ENCODE assay signal across 27 mouse cellular contexts in the genomic region with DNA sequence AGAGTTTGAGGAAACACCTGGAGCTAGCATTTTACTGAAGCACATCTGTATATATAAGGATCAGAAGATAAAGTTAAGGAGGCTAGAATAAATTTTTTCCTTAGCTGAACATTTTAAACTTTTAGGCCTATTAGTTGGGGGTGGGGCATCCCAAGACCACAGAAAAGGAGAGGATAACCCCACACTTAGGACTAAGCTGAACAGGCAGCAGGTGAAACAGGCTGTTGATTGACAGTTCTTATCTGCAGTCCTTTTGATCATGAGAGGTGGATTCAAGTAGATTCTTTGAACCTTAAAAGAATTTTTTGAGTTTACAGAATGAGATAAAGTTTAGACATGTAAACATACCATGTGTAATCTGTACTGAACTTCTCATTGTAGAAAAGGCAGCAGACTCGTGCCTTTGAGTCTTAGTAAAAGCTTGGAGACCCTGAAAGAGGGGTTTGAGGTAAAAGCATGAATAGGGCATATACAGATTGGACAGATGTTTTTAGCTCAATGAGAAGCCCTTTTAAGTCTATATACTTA. TPM values are rescaled to one million over a fixed set of nuclear protein-coding genes. Genes with fewer than 3 reads are reported as not detected.
A peak's percentile ranks its signal among the peaks of the same experiment; 100 is the strongest.
DNase-seq lines count a peak whose midpoint lies in the region; ATAC-seq and TF ChIP-seq lines count a peak whose summit lies in the region.
"Had no signal": no experiment of that assay in that cellular context is flagged by ENCODE, and none has a peak within 500 bp of the region (broad histone marks: within the 10 kb centered on the region; RNA-seq: fewer than 3 reads in every experiment).

No protein-coding gene starts in this region.

- H3K4me1 ChIP-seq in hindbrain, embryonic 14.5 days (replicated peaks; ENCODE audit: control insufficient read depth, insufficient read depth, low read length): no peaks in the 10 kb centered on the region
- no peaks in the 10 kb centered on the region for H3K4me1 ChIP-seq in hindbrain, embryonic 11.5 days (replicated peaks; ENCODE audit: control insufficient read depth, insufficient read depth, low read length)
- H3K4me1 ChIP-seq in lung, embryonic 16.5 days (replicated peaks; ENCODE audit: control insufficient read depth, insufficient read depth, low read length): no peaks in the 10 kb centered on the region
- no peaks in the 10 kb centered on the region for H3K4me1 ChIP-seq in lung, adult 2 months (ENCODE audit: control insufficient read depth, insufficient read depth, low read length)
- H3K4me1 ChIP-seq: forebrain, embryonic 13.5 days had no signal

- H3K4me2 ChIP-seq in hindbrain, embryonic 14.5 days (replicated peaks): no peak overlapping the region
- H3K4me2 ChIP-seq in hindbrain, embryonic 11.5 days (replicated peaks; ENCODE audit: low read depth, low read length): no peak overlapping the region
- H3K4me2 ChIP-seq in lung, embryonic 16.5 days (ENCODE audit: low read depth, low read length): no peak overlapping the region
- H3K4me2 ChIP-seq: forebrain, embryonic 13.5 days; heart, embryonic 11.5 days; hindbrain, embryonic 13.5 days had no signal

- no peak overlapping the region for H3K4me3 ChIP-seq in hindbrain, embryonic 14.5 days (replicated peaks; ENCODE audit: low read length)
- H3K4me3 ChIP-seq in hindbrain, embryonic 11.5 days (ENCODE audit: low read depth, low read length): no peak overlapping the region
- H3K4me3 ChIP-seq in lung, embryonic 16.5 days (ENCODE audit: low read length): no peak overlapping the region
- no peak overlapping the region for H3K4me3 ChIP-seq in lung, adult 2 months (replicated peaks; ENCODE audit: extremely low read depth, low read depth, low read length)
- H3K4me3 ChIP-seq: forebrain, embryonic 10.5 days; forebrain, embryonic 13.5 days; hindbrain, embryonic 13.5 days had no signal

- no peak for TF ChIP-seq POLR2A in lung, adult 2 months (IDR thresholded peaks at IDR 0.05; ENCODE audit: borderline replicate concordance, extremely low read depth, low read depth, low read length)

- H3K27ac ChIP-seq in hindbrain, embryonic 14.5 days: no peak overlapping the region
- H3K27ac ChIP-seq in hindbrain, embryonic 11.5 days (ENCODE audit: low read depth, low read length): no peak overlapping the region
- H3K27ac ChIP-seq in lung, embryonic 16.5 days (ENCODE audit: low read length): peak overlapping the region; percentile 66; the same call in 1 of the 2 replicates
- H3K27ac ChIP-seq: forebrain, embryonic 10.5 days; forebrain, embryonic 13.5 days; hindbrain, embryonic 13.5 days; hindbrain, postnatal 0 days had no signal

- H3K9me3 ChIP-seq in hindbrain, embryonic 14.5 days (ENCODE audit: control insufficient read depth, low read length): no peaks in the 10 kb centered on the region
- H3K9me3 ChIP-seq in hindbrain, embryonic 11.5 days (ENCODE audit: control insufficient read depth, low read length): no peaks in the 10 kb centered on the region
- no peaks in the 10 kb centered on the region for H3K9me3 ChIP-seq in lung, embryonic 16.5 days (ENCODE audit: control insufficient read depth, low read length)
- H3K9me3 ChIP-seq: forebrain, embryonic 10.5 days; forebrain, embryonic 13.5 days; G1E; hindbrain, embryonic 13.5 days had no signal

- WGBS in hindbrain, embryonic 14.5 days: 43% methylated on average over 1 of the region's 1 CpGs
- 67% methylated on average over 1 of the region's 1 CpGs for WGBS in hindbrain, embryonic 11.5 days
- whole genome bisulfite sequencing in lung, embryonic 16.5 days: 15% methylated on average over 1 of the region's 1 CpGs
- 22% methylated on average over 1 of the region's 1 CpGs for WGBS in lung, adult 2 months

- no peak overlapping the region for H3K9ac ChIP-seq in hindbrain, embryonic 14.5 days
- H3K9ac ChIP-seq in hindbrain, embryonic 11.5 days (ENCODE audit: low read depth, low read length): no peak overlapping the region
- no peak overlapping the region for H3K9ac ChIP-seq in lung, embryonic 16.5 days (ENCODE audit: low read length)
- H3K9ac ChIP-seq: forebrain, embryonic 13.5 days; hindbrain, embryonic 13.5 days had no signal

- ATAC-seq in hindbrain, embryonic 14.5 days (ENCODE audit: low FRiP score): no peak
- ATAC-seq in hindbrain, embryonic 11.5 days (ENCODE audit: low FRiP score): no peak
- peak; percentile 59 for ATAC-seq in lung, embryonic 16.5 days (ENCODE audit: low read depth)
- ATAC-seq: forebrain, embryonic 13.5 days; forebrain, embryonic 16.5 days; hindbrain, postnatal 0 days; Patski had no signal

- peaks cover 54% of the 10 kb centered on the region for H3K27me3 ChIP-seq in hindbrain, embryonic 14.5 days (ENCODE audit: control insufficient read depth, insufficient read depth, low read length)
- H3K27me3 ChIP-seq in hindbrain, embryonic 11.5 days (ENCODE audit: control insufficient read depth, insufficient read depth, low read length): peaks cover 39% of the 10 kb centered on the region
- peaks cover 22% of the 10 kb centered on the region for H3K27me3 ChIP-seq in lung, embryonic 16.5 days (ENCODE audit: control insufficient read depth, insufficient read depth, low read depth, low read length)
- H3K27me3 ChIP-seq: CH12.LX, Patski had no signal

- H3K36me3 ChIP-seq in hindbrain, embryonic 14.5 days (replicated peaks; ENCODE audit: control insufficient read depth, insufficient read depth): no peaks in the 10 kb centered on the region
- H3K36me3 ChIP-seq in hindbrain, embryonic 11.5 days (ENCODE audit: control insufficient read depth, insufficient read depth, low read length): no peaks in the 10 kb centered on the region
- no peaks in the 10 kb centered on the region for H3K36me3 ChIP-seq in lung, embryonic 16.5 days (ENCODE audit: control insufficient read depth, insufficient read depth, low read length)
- H3K36me3 ChIP-seq: forebrain, embryonic 10.5 days; G1E; hindbrain, embryonic 13.5 days had no signal

- peak; percentile 2 for DNase-seq in hindbrain, embryonic 14.5 days (ENCODE audit: low spot score)
- DNase-seq in hindbrain, embryonic 11.5 days (ENCODE audit: low spot score): no peak
- no peak for DNase-seq in lung, adult 2 months
- peak; percentile 59 for DNase-seq in thymus, postnatal 0 days (ENCODE audit: low spot score)
- DNase-seq in thymus, adult 18-20 months: no peak
- DNase-seq: adrenal gland, postnatal 10 days; adrenal gland, postnatal 36 days; B cell, adult 2 months; cerebellum, adult 18-20 months; cerebellum, adult 9-10 months; cerebellum, postnatal 14 days; gastrocnemius, postnatal 14 days; heart, adult 11 months had no signal

- TF ChIP-seq CTCF in lung, adult 2 months (IDR thresholded peaks at IDR 0.05; ENCODE audit: insufficient read depth, low read length): no peak

RNA-seq across cellular contexts. Expression of a gene that starts 2.0 kb away (rescaled TPM):
- polyA plus RNA-seq in hindbrain, embryonic 14.5 days (2014; fragmentation: Nextera tagmentation; extraction: Ambion mirVana): not detected in 2 replicates
- not detected in 2 replicates for polyA plus RNA-seq in hindbrain, embryonic 11.5 days (2014; fragmentation: Nextera tagmentation; extraction: Ambion mirVana)
- polyA plus RNA-seq in lung, embryonic 16.5 days (2015; fragmentation: Nextera tagmentation; extraction: Ambion mirVana): 24.5 and 27.5 TPM in 2 replicates
- polyA plus RNA-seq in lung, adult 2 months (2012; rRNA removed): 0.62 and 1.2 TPM in 2 replicates
- polyA plus RNA-seq in thymus, postnatal 0 days (2015; fragmentation: Nextera tagmentation; extraction: Ambion mirVana): 13.7 and 15.3 TPM in 2 replicates
- polyA plus RNA-seq: embryonic facial prominence, embryonic 11.5 days; embryonic facial prominence, embryonic 14.5 days; forebrain, embryonic 10.5 days; forebrain, embryonic 13.5 days; forebrain, embryonic 16.5 days; G1E; heart, embryonic 11.5 days; heart, embryonic 14.5 days; heart, postnatal 0 days; hindbrain, embryonic 13.5 days; Patski had no signal

RNA-seq across cellular contexts. Expression of a gene that starts 19.7 kb away (rescaled TPM):
- not detected in 2 replicates for polyA plus RNA-seq in hindbrain, embryonic 14.5 days (2014; fragmentation: Nextera tagmentation; extraction: Ambion mirVana)
- not detected in 2 replicates for polyA plus RNA-seq in hindbrain, embryonic 11.5 days (2014; fragmentation: Nextera tagmentation; extraction: Ambion mirVana)
- polyA plus RNA-seq in lung, embryonic 16.5 days (2015; fragmentation: Nextera tagmentation; extraction: Ambion mirVana): 0.80 and 1.1 TPM in 2 replicates
- 0.05 TPM in 1 of 2 replicates, not detected in the other for polyA plus RNA-seq in lung, adult 2 months (2012; rRNA removed)
- polyA plus RNA-seq in thymus, postnatal 0 days (2015; fragmentation: Nextera tagmentation; extraction: Ambion mirVana): 1.9 and 2.7 TPM in 2 replicates
- polyA plus RNA-seq: embryonic facial prominence, embryonic 11.5 days; embryonic facial prominence, embryonic 14.5 days; forebrain, embryonic 10.5 days; forebrain, embryonic 13.5 days; forebrain, embryonic 16.5 days; G1E; heart, embryonic 11.5 days; heart, embryonic 14.5 days; heart, postnatal 0 days; hindbrain, embryonic 13.5 days; hindbrain, postnatal 0 days; Patski had no signal

RNA-seq across cellular contexts. Expression of a gene that starts 41.1 kb away (rescaled TPM):
- polyA plus RNA-seq in hindbrain, embryonic 14.5 days (2014; fragmentation: Nextera tagmentation; extraction: Ambion mirVana): not detected in 2 replicates
- polyA plus RNA-seq in hindbrain, embryonic 11.5 days (2014; fragmentation: Nextera tagmentation; extraction: Ambion mirVana): not detected in 2 replicates
- polyA plus RNA-seq in lung, embryonic 16.5 days (2015; fragmentation: Nextera tagmentation; extraction: Ambion mirVana): not detected in 2 replicates
- not detected in 2 replicates for polyA plus RNA-seq in lung, adult 2 months (2012; rRNA removed)
- 0.45 and 0.99 TPM in 2 replicates for polyA plus RNA-seq in thymus, postnatal 0 days (2015; fragmentation: Nextera tagmentation; extraction: Ambion mirVana)
- polyA plus RNA-seq: embryonic facial prominence, embryonic 11.5 days; embryonic facial prominence, embryonic 14.5 days; forebrain, embryonic 10.5 days; forebrain, embryonic 13.5 days; forebrain, embryonic 16.5 days; G1E; heart, embryonic 11.5 days; heart, embryonic 14.5 days; heart, postnatal 0 days; hindbrain, embryonic 13.5 days; hindbrain, postnatal 0 days; Patski had no signal

RNA-seq across cellular contexts. Expression of a gene that starts 48.9 kb away (rescaled TPM):
- not detected in 2 replicates for polyA plus RNA-seq in hindbrain, embryonic 14.5 days (2014; fragmentation: Nextera tagmentation; extraction: Ambion mirVana)
- polyA plus RNA-seq in hindbrain, embryonic 11.5 days (2014; fragmentation: Nextera tagmentation; extraction: Ambion mirVana): not detected in 2 replicates
- polyA plus RNA-seq in lung, embryonic 16.5 days (2015; fragmentation: Nextera tagmentation; extraction: Ambion mirVana): not detected in 2 replicates
- polyA plus RNA-seq in lung, adult 2 months (2012; rRNA removed): 0.22 and 0.29 TPM in 2 replicates
- 0.48 and 0.57 TPM in 2 replicates for polyA plus RNA-seq in thymus, postnatal 0 days (2015; fragmentation: Nextera tagmentation; extraction: Ambion mirVana)
- polyA plus RNA-seq: embryonic facial prominence, embryonic 11.5 days; embryonic facial prominence, embryonic 14.5 days; forebrain, embryonic 10.5 days; forebrain, embryonic 13.5 days; forebrain, embryonic 16.5 days; G1E; heart, embryonic 11.5 days; heart, embryonic 14.5 days; heart, postnatal 0 days; hindbrain, embryonic 13.5 days; hindbrain, postnatal 0 days had no signal

Comparison
In these comparisons a context has a peak if more than half of its experiments do, and no peak if none do; other contexts are left out.
1. DNase-seq: peak in hindbrain, embryonic 14.5 days (single experiment) and thymus, postnatal 0 days (single experiment); none in hindbrain, embryonic 11.5 days (single experiment), lung, adult 2 months (single experiment) and thymus, adult 18-20 months (0 of 2).